Mouse (Mus musculus): ENCODE measurements around the gene Olfr593.
"Not testable (repeated sequence)": the region's sequence is repeated elsewhere in the genome, so short reads cannot be mapped to it uniquely, and the experiment has no call there.

The Olfr593 gene

DNA sequence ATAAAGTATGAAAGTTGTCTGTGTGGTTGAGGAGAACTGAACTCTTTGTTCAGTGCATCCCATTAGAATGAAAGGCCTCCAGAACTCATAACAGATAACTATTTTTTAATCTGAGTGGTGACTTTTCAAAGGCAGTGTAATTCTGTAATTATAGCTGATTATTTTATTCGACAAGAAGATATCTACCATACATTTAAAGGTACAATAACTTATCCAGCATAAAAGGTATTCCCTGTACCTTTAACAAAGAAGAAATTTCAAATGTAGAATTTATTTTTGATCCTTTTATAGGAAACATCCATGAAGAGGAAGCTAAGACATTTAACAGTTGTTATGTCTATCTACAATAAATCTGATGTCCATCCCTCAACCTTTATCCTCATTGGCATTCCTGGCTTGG is at the start of gene Olfr593:
Gene Olfr593, plus strand, starts transcription at position 301 of the 400 bp plus-strand sequence.
- no peak for DNase-seq

- DNase-seq, result no peak
Observed at GRCm38 (mm10) chr7:103169697-103170096, 42.0 kb upstream of the Olfr593 start.

- no peak for DNase-seq
Observed at GRCm38 (mm10) chr7:103178240-103178639, 33.4 kb upstream of the Olfr593 start, which contains the start of gene Olfr591. Olfr591 (minus strand) TSS chr7:103178340.

- not testable (repeated sequence) for DNase-seq
Observed at GRCm38 (mm10) chr7:103184503-103184902, 27.2 kb upstream of the Olfr593 start, which contains the start of gene Olfr592. Olfr592 (plus strand) TSS chr7:103184803.

DNA sequence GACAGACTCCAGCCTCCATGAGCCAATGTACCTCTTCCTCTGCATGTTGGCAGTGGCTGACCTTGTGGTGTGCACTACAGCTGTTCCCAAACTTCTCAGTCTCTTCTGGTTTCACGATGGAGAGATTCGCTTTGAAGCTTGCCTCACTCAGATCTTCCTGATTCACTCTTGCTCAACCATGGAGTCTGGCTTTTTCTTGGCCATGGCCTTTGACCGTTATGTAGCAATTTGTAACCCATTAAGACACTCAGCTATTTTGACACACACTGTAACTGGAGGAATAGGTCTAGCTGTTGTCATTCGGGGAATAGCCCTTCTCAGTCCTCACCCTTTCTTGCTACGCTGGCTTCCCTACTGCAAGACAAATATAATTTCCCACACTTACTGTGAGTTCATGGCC is 388 bp downstream of the Olfr593 start:
- DNase-seq, result not testable (repeated sequence)

- no peak for DNase-seq
Observed at GRCm38 (mm10) chr7:103216696-103217095, 5.0 kb downstream of the Olfr593 start, which contains the start of gene Olfr594. Olfr594 (plus strand) TSS chr7:103216996.

DNA sequence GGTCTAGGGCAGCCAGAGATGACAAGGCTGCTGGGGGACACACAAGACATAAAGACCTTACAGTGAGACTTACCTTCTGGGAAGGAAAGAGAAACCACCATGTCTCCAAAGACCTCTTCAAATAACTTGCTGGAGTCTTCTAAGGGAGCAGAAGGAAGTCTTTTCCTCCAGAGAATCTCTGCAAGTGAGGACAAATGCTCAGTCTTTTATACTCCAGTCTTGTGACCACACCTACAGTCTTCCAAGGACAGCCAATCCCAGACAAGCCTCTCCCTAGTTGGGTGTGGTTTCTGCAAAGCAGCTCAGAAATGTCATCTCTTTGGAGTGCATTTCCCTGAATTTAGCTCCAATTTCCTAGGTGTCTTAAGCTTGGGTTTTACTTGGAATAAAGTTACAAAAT is 40.7 kb downstream of the Olfr593 start, which contains the start of gene Usp17ld:
Gene Usp17ld, minus strand, starts transcription at position 101 of the 400 bp plus-strand sequence.
- not testable (repeated sequence) for DNase-seq
